Mouse (Mus musculus): Measurements from ENCODE around the gene Ggta1.

- TF ChIP-seq ZNF384 (IDR thresholded peaks at IDR 0.05; ENCODE audit: low read depth, low read length) (no peak), CHD2 (IDR thresholded peaks at IDR 0.05; ENCODE audit: low read depth, low read length) (no peak)
These were observed 40.8 kb upstream of the Ggta1 start for GRCm38 (mm10) chr2:35503723-35504416.

All from ES-E14 (cell line).